Mouse (Mus musculus) testis, adult 2 months (tissue): Measurements from ENCODE around the gene Gm6502. TPM values are rescaled to one million over a fixed set of nuclear protein-coding genes. Genes with fewer than 3 reads are reported as not detected.
"Not testable (repeated sequence)": the region's sequence is repeated elsewhere in the genome, so short reads cannot be mapped to it uniquely, and the experiment has no call there.

ENCODE experiments used
- H3K27ac ChIP-seq: fragments of 200-500 bp; 2 replicates; pipeline ENCODE4 v1.5.1; 2012; ENCODE audit warnings: low read depth, low read length; ENCODE audit not compliant: control insufficient read depth, insufficient read depth
- H3K27me3 ChIP-seq: fragments of 200-500 bp; 2 replicates; pipeline ENCODE4 v1.6.1; 2012; ENCODE audit warnings: mild to moderate bottlenecking, low read length, moderate library complexity; ENCODE audit not compliant: control insufficient read depth, insufficient read depth
- H3K36me3 ChIP-seq: fragments of 200-500 bp; 2 replicates; pipeline ENCODE4 v1.6.1; 2012; ENCODE audit warnings: mild to moderate bottlenecking, low read length; ENCODE audit not compliant: control insufficient read depth, insufficient read depth
- H3K4me1 ChIP-seq: fragments of 200-500 bp; 2 replicates; pipeline ENCODE4 v1.6.1; 2012; ENCODE audit warnings: low read length; ENCODE audit not compliant: control insufficient read depth, insufficient read depth
- H3K4me3 ChIP-seq: fragments of 200-500 bp; 2 replicates; pipeline ENCODE4 v1.5.1; 2012; ENCODE audit warnings: low read depth, mild to moderate bottlenecking, low read length, moderate library complexity, mixed read lengths; ENCODE audit not compliant: control insufficient read depth
- polyA plus RNA-seq: library from polyadenylated mRNA; depleted of rRNA; stranded (reverse); fragments of >200 nt; gene quantifications from 2 replicates; pipeline ENCODE4 v1.2.3, GENCODE M21; 2012; rRNA removed

Gene Gm6502
- polyA plus RNA-seq: not detected in 2 replicates

DNA sequence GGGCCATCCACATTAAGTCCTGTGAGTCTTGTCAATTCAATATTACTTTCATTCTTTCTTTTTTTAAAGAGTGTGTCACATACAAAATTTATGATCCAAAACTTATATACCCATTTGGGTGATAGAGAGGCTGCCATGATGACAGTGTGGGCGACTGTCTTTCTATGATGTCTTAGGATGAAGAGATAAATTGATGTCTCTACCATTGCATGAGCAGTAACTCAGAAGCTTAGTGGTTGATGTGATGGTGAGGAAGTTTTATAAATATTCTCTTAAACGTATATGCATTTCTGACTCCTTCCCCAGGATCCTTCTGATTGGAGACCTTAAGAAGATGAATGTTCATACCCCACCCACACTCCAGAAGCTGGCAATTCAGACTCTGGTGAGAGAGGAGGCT is at the start of gene Gm6502:
Gm6502 (plus strand) TSS at position 301 of the 400 bp plus-strand sequence.
- H3K27me3 ChIP-seq, H3K36me3 ChIP-seq, H3K4me1 ChIP-seq, H3K4me3 ChIP-seq, H3K27ac ChIP-seq: not testable (repeated sequence)

DNA sequence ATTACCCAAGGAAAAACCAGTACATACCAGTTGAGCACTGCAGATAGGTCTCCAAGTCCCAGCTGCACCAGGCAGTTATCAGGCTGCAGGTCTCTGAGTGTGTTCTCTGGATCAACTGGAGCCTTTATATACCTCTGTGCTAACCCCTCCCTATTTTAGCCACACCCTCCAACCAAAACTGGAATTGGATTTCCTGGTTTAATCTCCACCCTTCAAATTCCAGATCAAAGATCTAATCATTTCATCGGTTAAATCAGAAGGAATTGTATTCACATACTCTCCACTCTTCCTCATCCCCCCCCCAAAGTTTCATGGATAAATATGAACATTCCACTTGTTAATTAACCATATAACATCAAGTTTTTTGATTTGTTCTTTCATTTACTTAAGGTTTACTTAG is 7.5 kb upstream of the Gm6502 start, which contains the start of gene A430089I19Rik:
A430089I19Rik (minus strand) TSS at position 101 of the 400 bp plus-strand sequence.
- not testable (repeated sequence) for H3K27me3 ChIP-seq, H3K27ac ChIP-seq, H3K4me1 ChIP-seq, H3K4me3 ChIP-seq, H3K36me3 ChIP-seq

DNA sequence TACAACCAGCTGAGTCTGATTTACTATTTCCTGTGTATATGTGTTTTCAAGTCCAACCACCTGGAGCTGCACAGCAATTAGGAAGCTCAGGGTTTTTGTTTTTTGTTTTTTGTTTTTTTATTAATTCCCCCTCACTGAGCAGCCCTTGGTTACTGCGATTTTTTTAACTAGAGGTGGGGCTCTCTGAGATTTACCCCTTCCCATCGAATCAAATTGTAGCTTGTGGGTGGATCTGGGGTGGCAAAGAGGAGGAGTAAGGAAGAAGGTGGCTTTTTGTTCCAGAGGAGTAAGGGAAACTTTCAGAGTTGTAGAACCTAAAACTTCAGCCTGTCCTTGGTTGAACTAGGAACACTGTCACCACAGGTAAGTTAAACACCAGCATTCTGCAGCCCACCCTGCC is 25.2 kb downstream of the Gm6502 start, which contains the start of gene AA792892:
AA792892 (plus strand) TSS at position 301 of the 400 bp plus-strand sequence.
- not testable (repeated sequence) for H3K27ac ChIP-seq, H3K36me3 ChIP-seq, H3K4me1 ChIP-seq, H3K4me3 ChIP-seq, H3K27me3 ChIP-seq

Other genes with a start within 250 kb of the Gm6502 start
- not detected in 2 replicates for gene BC061212, start 243.9 kb upstream of the Gm6502 start, polyA plus RNA-seq
- gene Gm6351, start 238.1 kb upstream of the Gm6502 start, polyA plus RNA-seq: not detected in 2 replicates
- not detected in 2 replicates for gene Gm3106, start 96.4 kb upstream of the Gm6502 start, polyA plus RNA-seq
- gene A430089I19Rik, start 7.6 kb upstream of the Gm6502 start, polyA plus RNA-seq: not detected in 2 replicates
- not detected in 2 replicates for gene AA792892, start 25.3 kb downstream of the Gm6502 start, polyA plus RNA-seq
- gene Gm7682, start 131.3 kb downstream of the Gm6502 start, polyA plus RNA-seq: not detected in 2 replicates
- not detected in 2 replicates for gene Gm3139, start 211.9 kb downstream of the Gm6502 start, polyA plus RNA-seq